Mouse (Mus musculus) limb, embryonic 15.5 days (tissue): ENCODE data around the gene Hexim1. TPM values are rescaled to one million over a fixed set of nuclear protein-coding genes. Genes with fewer than 3 reads are reported as not detected.

Source experiments
- ATAC-seq: fragments of 200-750 bp; cut with Nextera tagmentation; 2 replicates; pipeline ENCODE4 v1.8.0; 2017; ENCODE audit warnings: low read depth, moderate TSS enrichment; ENCODE audit not compliant: insufficient number of reproducible peaks, low FRiP score, low TSS enrichment
- H3K27ac ChIP-seq: fragments of 300-500 bp; sonication (generic); 2 replicates; pipeline ENCODE4 v1.5.1; 2015; ENCODE audit warnings: moderate library complexity, mild to moderate bottlenecking, inconsistent platforms
- H3K27me3 ChIP-seq: fragments of 300-500 bp; sonication (generic); 2 replicates; pipeline ENCODE4 v1.6.1; 2015; ENCODE audit warnings: inconsistent platforms
- H3K36me3 ChIP-seq: fragments of 300-500 bp; sonication (generic); 2 replicates; pipeline ENCODE4 v1.6.1; 2015; ENCODE audit warnings: inconsistent platforms
- H3K4me1 ChIP-seq: fragments of 300-500 bp; sonication (generic); 2 replicates; pipeline ENCODE4 v1.6.1; 2015; ENCODE audit warnings: inconsistent platforms
- H3K4me2 ChIP-seq: fragments of 300-500 bp; sonication (generic); 2 replicates; pipeline ENCODE4 v1.6.1; 2015; ENCODE audit warnings: mild to moderate bottlenecking, inconsistent platforms
- H3K4me3 ChIP-seq: fragments of 300-500 bp; sonication (generic); 2 replicates; pipeline ENCODE4 v1.5.1; 2015; ENCODE audit warnings: mild to moderate bottlenecking, inconsistent platforms
- H3K9ac ChIP-seq: fragments of 300-500 bp; sonication (generic); 2 replicates; pipeline ENCODE4 v1.6.1; 2015; ENCODE audit warnings: inconsistent platforms
- H3K9me3 ChIP-seq: fragments of 300-500 bp; sonication (generic); 2 replicates; pipeline ENCODE4 v1.6.1; 2016; ENCODE audit warnings: inconsistent platforms
- WGBS: fragments of 180-500 bp; shearing (Covaris S2); methylation state at CpG from one replicate; pipeline ENCODE4 v1.1.7; 2015; 5-methylcytosine and 5-hydroxymethylcytosine counted together
- polyA plus RNA-seq: library from polyadenylated mRNA; unstranded; fragments of >200 nt; fragmentation: Nextera tagmentation; extraction: Ambion mirVana; gene quantifications from 2 replicates; pipeline ENCODE4 v1.2.1, GENCODE M21; 2015

The Hexim1 gene
- polyA plus RNA-seq, 1 experiment from 2014 or later = 5.8 TPM

DNA sequence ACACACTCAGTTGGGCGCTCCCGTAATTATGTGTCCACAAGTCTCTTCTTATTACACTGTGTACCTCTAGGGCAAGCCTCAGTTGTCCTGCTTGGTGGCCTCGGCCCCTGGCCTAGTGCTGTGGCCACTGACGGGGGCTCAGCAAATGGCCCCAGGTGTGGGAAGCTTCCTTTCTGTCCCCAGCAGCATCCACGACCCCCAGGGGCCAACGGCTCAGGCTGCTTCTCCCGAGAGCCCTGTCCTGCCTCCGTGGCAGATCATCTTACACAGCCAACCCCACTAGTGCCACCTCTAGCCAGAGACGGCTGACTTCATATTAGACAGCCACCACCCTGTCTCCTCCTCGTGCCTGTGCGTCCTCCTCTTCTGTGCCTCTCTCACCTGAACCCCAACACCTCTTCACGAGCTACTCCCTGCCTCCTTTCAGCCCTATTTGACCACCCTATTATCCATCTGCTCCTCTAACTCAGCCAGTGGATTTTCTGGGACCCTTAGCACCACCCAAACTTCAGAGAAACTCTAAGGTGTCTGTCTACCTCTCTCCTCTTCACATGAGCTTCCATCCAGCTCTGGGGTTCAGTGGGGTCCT lies 16.6 kb upstream of the Hexim1 start:
- WGBS = 49% methylated on average over 12 of the region's 12 CpGs
- H3K36me3 ChIP-seq = no peaks in the 10 kb centered on the region
- H3K4me1 ChIP-seq = peaks cover 54% of the 10 kb centered on the region
- H3K4me2 ChIP-seq = no peak overlapping the region
- ATAC-seq = no peak
- H3K9me3 ChIP-seq = no peaks in the 10 kb centered on the region
- no peak overlapping the region for H3K9ac ChIP-seq
- peaks cover 13% of the 10 kb centered on the region; the same call in 1 of the 2 replicates for H3K27me3 ChIP-seq
- H3K27ac ChIP-seq = no peak overlapping the region
- H3K4me3 ChIP-seq = no peak overlapping the region

DNA sequence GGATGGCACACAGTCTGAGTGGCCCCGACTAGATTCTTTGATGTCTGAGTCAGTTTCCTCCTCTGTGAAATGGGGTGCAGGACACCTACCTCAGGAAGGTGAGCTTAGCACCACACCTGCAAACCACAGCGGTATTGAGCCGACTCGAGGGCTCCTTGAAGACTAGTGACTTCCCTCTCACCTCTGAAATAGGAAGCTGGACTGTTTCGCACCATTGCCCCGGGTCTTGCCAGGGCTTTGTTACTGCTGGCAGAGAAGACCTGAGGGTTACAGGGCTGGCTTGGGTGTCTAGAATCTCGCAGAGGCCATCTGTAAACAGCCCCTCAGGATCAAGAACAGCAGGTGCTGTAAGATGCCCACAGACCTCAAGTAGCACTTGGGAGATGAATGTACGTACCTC lies 15.7 kb upstream of the Hexim1 start:
- Histone ChIP-seq H3K36me3 (no peaks in the 10 kb centered on the region), H3K4me2 (no peak overlapping the region), H3K4me1 (peaks cover 50% of the 10 kb centered on the region), H3K9ac (no peak overlapping the region), H3K4me3 (peak overlapping the region; percentile 68; the same call in 1 of the 2 replicates), H3K27me3 (peaks cover 13% of the 10 kb centered on the region; the same call in 1 of the 2 replicates), H3K27ac (no peak overlapping the region), H3K9me3 (no peaks in the 10 kb centered on the region)
- no peak for ATAC-seq
- WGBS = 70% methylated on average over 8 of the region's 8 CpGs

DNA sequence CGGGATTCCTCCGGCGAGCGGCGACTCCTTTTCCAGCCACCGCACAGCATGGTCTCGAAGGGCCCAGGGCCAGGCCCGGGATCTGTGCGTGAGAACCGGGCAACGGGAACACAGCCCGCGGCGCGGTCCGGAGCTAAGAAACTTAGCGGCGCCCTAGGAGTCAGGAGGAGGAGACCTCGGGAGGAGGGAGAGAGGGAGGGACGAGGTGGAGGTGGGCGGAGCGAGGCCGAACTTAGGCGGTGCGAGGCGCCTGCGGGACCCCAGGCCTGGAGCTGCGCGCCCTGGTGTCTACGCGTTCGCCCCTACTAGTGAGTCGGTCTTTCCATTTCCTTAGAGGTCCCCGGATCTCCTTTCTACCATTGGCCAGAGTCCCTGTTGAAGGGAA lies 14.6 kb upstream of the Hexim1 start, which contains the start of the genes Plcd3 and Acbd4:
Plcd3 (minus strand) TSS at position 178 of the 385 bp plus-strand sequence.
Acbd4 (plus strand) TSS at position 202 of the 385 bp plus-strand sequence.
- peak within 1 kb of the TSS; percentile 92 for H3K4me2 ChIP-seq
- peak within 1 kb of the TSS; percentile 63 for H3K9ac ChIP-seq
- peaks cover 13% of the 10 kb centered on the region; the same call in 1 of the 2 replicates for H3K27me3 ChIP-seq
- H3K9me3 ChIP-seq = no peaks in the 10 kb centered on the region
- 0 out of 2 replicates have a peak, but pooled peaks cover 3% of the 10 kb centered on the region for H3K36me3 ChIP-seq
- H3K4me1 ChIP-seq = peaks cover 49% of the 10 kb centered on the region
- H3K4me3 ChIP-seq = peak within 1 kb of the TSS; percentile 68
- under 1% methylated on average over 34 of the region's 34 CpGs for WGBS
- peak; percentile 41 for ATAC-seq
- H3K27ac ChIP-seq = peak within 1 kb of the TSS; percentile 57

DNA sequence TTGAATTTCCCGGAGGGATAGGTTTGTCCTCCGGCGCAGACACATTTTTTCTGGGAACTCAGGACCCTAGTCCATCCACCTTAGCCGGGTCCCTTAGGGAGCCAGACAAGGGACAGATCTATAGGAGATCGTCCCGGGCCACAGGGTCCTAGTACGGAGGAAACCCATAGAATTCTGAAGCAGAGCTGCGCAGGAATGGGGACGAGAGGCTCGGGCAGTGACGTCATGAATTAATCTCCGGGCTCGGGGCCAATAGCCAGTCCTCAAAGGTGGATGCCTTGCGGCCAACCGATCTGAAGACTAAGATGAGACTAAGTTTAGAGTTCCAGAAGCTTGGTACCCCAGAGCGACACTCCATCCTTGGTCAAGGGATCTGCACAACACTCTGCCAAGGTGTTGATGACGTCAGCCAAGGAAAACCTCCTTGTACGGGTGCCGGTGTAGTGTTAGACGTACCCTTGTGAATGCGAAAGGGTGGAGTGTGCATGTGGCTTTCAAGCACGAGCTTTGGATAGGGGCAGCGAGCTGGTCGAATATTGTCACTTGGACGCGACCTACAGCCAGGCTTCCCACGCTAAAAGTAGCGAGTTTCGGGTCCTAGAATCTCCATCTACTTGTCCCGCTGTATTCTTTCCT lies 14.0 kb upstream of the Hexim1 start:
- H3K27me3 ChIP-seq = peaks cover 13% of the 10 kb centered on the region; the same call in 1 of the 2 replicates
- 2% methylated on average over 30 of the region's 30 CpGs for WGBS
- peak overlapping the region; percentile 92 for H3K4me2 ChIP-seq
- H3K4me1 ChIP-seq = peaks cover 44% of the 10 kb centered on the region
- no peaks in the 10 kb centered on the region for H3K9me3 ChIP-seq
- no peak for ATAC-seq
- H3K27ac ChIP-seq = peak overlapping the region; percentile 57
- peak overlapping the region; percentile 68 for H3K4me3 ChIP-seq
- peaks cover 6% of the 10 kb centered on the region; the same call in 1 of the 2 replicates for H3K36me3 ChIP-seq
- H3K9ac ChIP-seq = peak overlapping the region; percentile 63; the same call in 1 of the 2 replicates

DNA sequence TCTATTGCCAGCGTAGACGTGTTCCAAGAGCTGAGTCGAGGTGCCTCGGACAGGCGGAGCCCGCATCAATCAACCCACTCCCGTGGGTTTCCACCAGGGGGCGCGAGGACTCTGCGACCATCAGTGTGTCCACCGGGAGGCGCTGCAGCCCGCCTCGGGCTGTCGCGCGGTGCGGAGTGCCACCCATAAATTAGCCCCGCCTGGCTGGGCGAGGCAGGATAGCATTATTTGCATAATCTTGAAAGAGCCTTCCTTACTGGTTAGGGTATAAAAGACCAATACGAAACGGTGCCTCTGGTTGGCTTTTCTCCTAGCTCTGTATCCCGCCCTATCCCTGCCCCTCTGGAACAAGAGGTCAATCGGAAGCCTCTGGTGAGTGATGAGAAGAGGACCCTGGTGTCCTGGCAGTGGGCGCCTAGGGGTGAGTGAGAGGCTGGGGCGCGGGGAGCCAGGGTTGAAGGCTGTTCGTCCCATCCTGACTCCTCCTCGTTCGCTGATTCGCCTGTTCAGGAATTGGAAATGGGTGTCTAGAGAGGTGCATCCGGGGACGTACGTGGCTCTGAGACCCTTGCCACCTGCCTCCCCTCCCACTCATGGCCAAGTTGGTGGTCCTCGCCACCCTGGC lies 13.2 kb upstream of the Hexim1 start:
- peaks cover 6% of the 10 kb centered on the region; the same call in 1 of the 2 replicates for H3K36me3 ChIP-seq
- peak overlapping the region; percentile 68 for H3K4me3 ChIP-seq
- ATAC-seq = peak; percentile 86
- peak overlapping the region; percentile 92 for H3K4me2 ChIP-seq
- peaks cover 13% of the 10 kb centered on the region; the same call in 1 of the 2 replicates for H3K27me3 ChIP-seq
- H3K9ac ChIP-seq = peak overlapping the region; percentile 27
- H3K9me3 ChIP-seq = no peaks in the 10 kb centered on the region
- 2% methylated on average over 35 of the region's 35 CpGs for WGBS
- H3K27ac ChIP-seq = peak overlapping the region; percentile 57
- peaks cover 35% of the 10 kb centered on the region for H3K4me1 ChIP-seq

DNA sequence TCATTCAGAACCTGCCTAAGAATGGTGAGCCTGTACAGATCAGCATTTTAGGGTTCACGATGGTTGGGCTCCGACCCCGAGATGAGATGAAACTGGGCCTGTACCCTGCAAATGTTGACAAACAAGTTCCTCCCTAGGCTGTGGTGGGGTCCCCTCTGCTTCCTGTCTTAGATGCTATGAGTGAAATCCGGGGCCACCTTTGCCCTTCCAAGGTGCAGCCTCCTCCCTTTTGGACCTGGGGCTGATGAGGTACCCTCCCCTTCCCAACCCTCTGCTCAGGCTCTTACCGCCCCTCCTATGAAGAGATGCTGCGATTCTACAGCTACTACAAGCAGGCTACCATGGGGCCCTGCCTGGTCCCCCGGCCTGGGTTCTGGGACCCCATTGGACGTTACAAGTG lies 12.4 kb upstream of the Hexim1 start:
- no peak for ATAC-seq
- Histone ChIP-seq H3K4me3 (peak overlapping the region; percentile 68), H3K4me1 (peaks cover 30% of the 10 kb centered on the region), H3K27me3 (peaks cover 13% of the 10 kb centered on the region; the same call in 1 of the 2 replicates), H3K36me3 (peaks cover 6% of the 10 kb centered on the region; the same call in 1 of the 2 replicates), H3K27ac (no peak overlapping the region), H3K9me3 (no peaks in the 10 kb centered on the region), H3K9ac (no peak overlapping the region), H3K4me2 (peak overlapping the region; percentile 92)
- 56% methylated on average over 8 of the region's 8 CpGs for WGBS

DNA sequence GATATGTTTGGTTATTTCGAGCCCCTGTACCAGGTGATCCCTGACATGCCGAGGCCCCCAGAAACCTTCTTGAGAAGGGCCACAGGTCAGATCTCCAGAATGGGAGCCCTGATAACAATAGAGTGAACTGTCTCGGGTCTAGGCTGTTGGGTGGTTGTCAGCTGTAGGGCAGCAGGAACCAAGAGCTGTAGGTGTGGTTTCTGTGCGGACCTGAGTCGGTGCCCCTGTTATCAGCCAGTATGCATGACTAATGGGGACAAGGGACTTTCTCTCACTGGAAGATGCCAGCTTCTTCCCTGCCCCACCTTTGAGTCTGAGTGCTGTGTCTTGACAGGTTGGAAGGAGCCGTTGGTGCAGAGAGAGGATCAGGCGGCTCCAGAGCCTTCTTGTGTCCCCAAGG lies 11.6 kb upstream of the Hexim1 start:
- H3K36me3 ChIP-seq = peaks cover 6% of the 10 kb centered on the region; the same call in 1 of the 2 replicates
- no peak overlapping the region for H3K27ac ChIP-seq
- peaks cover 6% of the 10 kb centered on the region; the same call in 1 of the 2 replicates for H3K27me3 ChIP-seq
- no peak overlapping the region for H3K9ac ChIP-seq
- ATAC-seq = no peak
- WGBS = 73% methylated on average over 7 of the region's 7 CpGs
- no peak overlapping the region for H3K4me2 ChIP-seq
- no peaks in the 10 kb centered on the region for H3K9me3 ChIP-seq
- no peak overlapping the region for H3K4me3 ChIP-seq
- H3K4me1 ChIP-seq = peaks cover 26% of the 10 kb centered on the region

DNA sequence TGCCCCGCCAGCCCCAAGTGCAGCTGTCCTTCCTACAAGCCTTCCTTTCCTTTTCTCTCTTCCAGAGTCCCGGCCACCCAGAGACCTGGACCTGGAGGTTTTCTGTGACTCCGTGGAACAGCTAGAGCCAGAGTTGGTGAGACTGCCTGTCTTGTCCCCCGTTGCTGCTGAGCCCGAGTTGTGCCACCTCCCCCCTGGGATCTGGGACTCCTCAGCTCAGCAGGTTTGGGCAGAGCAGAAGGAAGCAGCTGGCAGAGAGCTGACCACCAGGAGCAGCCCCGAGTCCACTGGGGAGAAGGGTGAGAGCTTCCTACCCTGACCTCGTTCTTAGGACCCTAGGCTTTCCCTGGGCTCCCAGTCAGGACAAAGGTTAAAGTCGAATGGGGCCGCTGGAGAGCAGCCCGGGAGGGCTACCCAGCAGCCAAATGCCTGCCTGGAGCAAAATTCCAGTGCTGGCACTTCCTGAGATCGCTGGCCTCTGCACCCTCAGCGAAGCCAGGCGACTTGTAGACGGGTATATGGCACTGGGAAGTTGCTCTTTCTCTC lies 10.8 kb upstream of the Hexim1 start:
- no peak for ATAC-seq
- Histone ChIP-seq H3K4me3 (no peak overlapping the region), H3K9ac (no peak overlapping the region), H3K4me1 (peaks cover 26% of the 10 kb centered on the region), H3K27ac (no peak overlapping the region), H3K27me3 (peaks cover 5% of the 10 kb centered on the region; the same call in 1 of the 2 replicates), H3K36me3 (peaks cover 6% of the 10 kb centered on the region; the same call in 1 of the 2 replicates), H3K4me2 (no peak overlapping the region), H3K9me3 (no peaks in the 10 kb centered on the region)
- WGBS = 46% methylated on average over 14 of the region's 14 CpGs

DNA sequence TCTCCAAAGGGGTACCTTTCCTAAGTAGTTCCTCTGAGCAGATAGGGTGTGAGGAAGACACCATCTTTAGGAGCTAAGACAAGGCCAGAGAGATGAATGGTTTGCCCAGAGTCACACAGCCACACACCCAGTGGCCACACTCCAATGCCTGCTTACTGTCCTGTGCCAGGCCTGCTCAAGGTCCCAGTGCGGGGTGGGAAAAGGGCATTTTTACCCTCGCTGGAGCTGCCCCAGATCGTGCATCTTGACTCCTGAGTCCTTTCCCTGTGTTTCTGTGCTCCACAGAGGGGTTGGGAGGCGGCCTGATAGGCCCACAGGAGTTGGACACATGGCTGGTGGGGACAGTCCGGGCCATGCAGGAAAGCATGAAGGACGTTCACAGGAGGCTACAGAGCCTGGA lies 10.2 kb upstream of the Hexim1 start:
- 0 out of 2 replicates have a peak, but pooled peaks cover 5% of the 10 kb centered on the region for H3K27me3 ChIP-seq
- 86% methylated on average over 6 of the region's 6 CpGs for WGBS
- no peaks in the 10 kb centered on the region for H3K9me3 ChIP-seq
- H3K4me3 ChIP-seq = no peak overlapping the region
- no peak overlapping the region for H3K4me2 ChIP-seq
- peaks cover 6% of the 10 kb centered on the region; the same call in 1 of the 2 replicates for H3K36me3 ChIP-seq
- no peak for ATAC-seq
- H3K27ac ChIP-seq = no peak overlapping the region
- H3K9ac ChIP-seq = no peak overlapping the region
- H3K4me1 ChIP-seq = peaks cover 25% of the 10 kb centered on the region

DNA sequence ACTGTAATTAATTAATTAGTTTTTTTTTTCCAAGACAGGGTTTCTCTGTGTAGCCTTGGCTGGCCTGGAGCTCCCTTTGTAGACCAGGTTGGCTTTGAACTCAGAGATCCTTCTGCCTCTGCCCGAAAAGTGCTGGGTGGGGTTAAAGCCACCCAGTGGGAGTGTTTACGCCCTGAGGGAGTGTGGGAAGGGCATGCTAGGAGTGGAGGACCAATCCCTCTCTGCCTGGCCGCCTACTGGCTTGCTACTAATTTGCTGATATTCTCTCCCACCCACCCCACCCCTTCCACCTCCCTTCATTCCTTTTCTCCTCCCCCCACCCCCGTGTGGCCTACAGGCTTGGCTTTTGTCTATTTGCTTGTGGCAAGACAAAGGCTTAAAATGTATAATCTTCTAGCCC lies 9.6 kb upstream of the Hexim1 start:
- no peak overlapping the region for H3K9ac ChIP-seq
- ATAC-seq = no peak
- no peaks in the 10 kb centered on the region for H3K27me3 ChIP-seq
- no peaks in the 10 kb centered on the region for H3K9me3 ChIP-seq
- no peak overlapping the region for H3K4me2 ChIP-seq
- peaks cover 6% of the 10 kb centered on the region; the same call in 1 of the 2 replicates for H3K36me3 ChIP-seq
- no peak overlapping the region for H3K27ac ChIP-seq
- no peak overlapping the region for H3K4me3 ChIP-seq
- 59% methylated on average over 4 of the region's 4 CpGs for WGBS
- H3K4me1 ChIP-seq = peaks cover 23% of the 10 kb centered on the region

DNA sequence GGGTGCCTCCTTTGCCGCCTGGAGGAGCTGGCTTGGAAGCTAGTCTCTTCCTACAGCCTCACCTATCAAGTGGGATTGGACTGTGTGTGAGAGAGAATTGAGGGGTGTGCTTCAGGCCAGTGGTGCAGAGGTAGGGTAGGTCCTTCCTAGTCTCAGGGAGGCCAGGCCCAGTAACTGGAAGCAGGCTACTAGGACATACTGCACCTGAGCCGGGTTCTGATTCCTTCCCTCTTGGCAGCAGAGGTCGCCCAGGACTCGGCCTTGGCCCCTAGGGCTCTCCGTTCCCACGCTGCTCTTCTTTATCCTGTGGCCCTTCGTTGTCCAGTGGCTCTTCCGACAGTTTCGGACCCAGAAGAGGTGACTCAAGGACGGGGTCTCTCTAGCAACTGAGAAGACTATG lies 4.7 kb upstream of the Hexim1 start:
- Histone ChIP-seq H3K9ac (no peak overlapping the region), H3K27me3 (no peaks in the 10 kb centered on the region; the same call in 1 of the 2 replicates), H3K27ac (peak overlapping the region; percentile 72), H3K9me3 (no peaks in the 10 kb centered on the region), H3K4me1 (peaks cover 37% of the 10 kb centered on the region), H3K4me2 (peak overlapping the region; percentile 76), H3K4me3 (peak overlapping the region; percentile 39), H3K36me3 (peaks cover 3% of the 10 kb centered on the region; the same call in 1 of the 2 replicates)
- WGBS = 19% methylated on average over 10 of the region's 10 CpGs
- no peak for ATAC-seq
